Mouse (Mus musculus): Measurements from ENCODE around the gene C9. TPM values are rescaled to one million over a fixed set of nuclear protein-coding genes. Genes with fewer than 3 reads are reported as not detected.

The C9 gene
- polyA plus RNA-seq, 1 experiment from 2014 or later: not detected

DNA sequence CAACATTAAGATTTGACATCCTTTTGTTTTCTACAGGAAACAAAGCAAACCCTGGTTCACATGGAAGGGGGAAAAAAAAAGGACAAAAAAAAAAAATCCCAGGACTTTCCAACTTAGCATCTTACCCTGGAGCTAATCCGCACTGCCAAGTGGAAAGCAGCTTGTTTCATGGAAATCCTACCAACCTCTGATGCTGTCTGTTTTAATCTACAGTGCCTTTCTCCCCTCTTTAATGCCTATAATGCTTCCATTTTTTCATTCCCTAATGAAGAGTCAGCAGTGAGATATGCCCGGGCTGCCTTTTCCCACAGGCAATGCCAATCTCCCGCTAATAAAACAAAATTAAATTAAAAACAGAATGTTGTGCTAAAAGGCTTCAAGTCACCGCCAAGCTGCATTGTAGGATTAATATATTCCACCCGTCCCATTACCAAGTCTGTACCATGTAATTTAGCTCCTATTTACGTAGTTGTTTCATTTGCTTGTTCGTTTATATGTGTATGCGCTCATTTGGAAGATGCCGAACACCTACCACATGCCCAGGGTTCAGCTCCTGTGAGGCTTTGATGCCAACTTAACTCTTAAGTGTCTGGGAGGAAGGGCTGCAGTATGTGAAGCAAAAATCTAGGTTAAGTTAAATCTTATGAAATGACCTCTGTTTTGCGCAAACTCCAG is 53.4 kb downstream of the C9 start:
- no peaks in the 10 kb centered on the region for H3K9me3 ChIP-seq (replicated peaks)
- H3K27me3 ChIP-seq (ENCODE audit: low read depth, poor library complexity, severe bottlenecking): no peaks in the 10 kb centered on the region
- H3K27ac ChIP-seq (replicated peaks): no peak overlapping the region
- no peaks in the 10 kb centered on the region for H3K4me1 ChIP-seq
- H3K36me3 ChIP-seq: no peaks in the 10 kb centered on the region
- H3K4me3 ChIP-seq: no peak overlapping the region
- no peak for DNase-seq (ENCODE audit: low spot score)
- WGBS: 87% methylated on average over 10 of the region's 10 CpGs

DNA sequence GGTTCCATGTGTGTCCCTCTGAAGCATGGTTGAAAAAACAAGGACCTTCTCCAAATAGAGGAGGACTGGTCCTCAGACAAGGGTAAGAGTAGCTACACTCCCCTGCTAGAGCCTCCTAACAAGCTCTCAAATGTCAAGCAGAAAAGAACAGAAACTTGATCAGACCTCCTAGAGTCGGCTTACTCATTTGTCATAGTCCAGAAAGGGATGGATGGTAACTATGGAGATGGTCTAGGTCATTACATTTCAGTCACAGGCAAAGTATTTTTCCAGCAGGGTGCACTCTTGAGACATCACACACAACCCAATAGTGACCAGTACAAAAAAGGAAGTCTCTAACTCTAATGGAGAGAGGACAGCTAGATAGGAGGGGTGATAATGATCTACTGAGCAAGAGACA is 55.7 kb downstream of the C9 start:
- H3K9me3 ChIP-seq (replicated peaks): no peaks in the 10 kb centered on the region
- no peaks in the 10 kb centered on the region for H3K4me1 ChIP-seq
- no peak for DNase-seq (ENCODE audit: low spot score)
- H3K27ac ChIP-seq (replicated peaks): no peak overlapping the region
- H3K4me3 ChIP-seq: no peak overlapping the region
- H3K36me3 ChIP-seq: no peaks in the 10 kb centered on the region
- 64% methylated on average over 1 of the region's 1 CpGs for WGBS
- no peaks in the 10 kb centered on the region for H3K27me3 ChIP-seq (ENCODE audit: low read depth, poor library complexity, severe bottlenecking)

DNA sequence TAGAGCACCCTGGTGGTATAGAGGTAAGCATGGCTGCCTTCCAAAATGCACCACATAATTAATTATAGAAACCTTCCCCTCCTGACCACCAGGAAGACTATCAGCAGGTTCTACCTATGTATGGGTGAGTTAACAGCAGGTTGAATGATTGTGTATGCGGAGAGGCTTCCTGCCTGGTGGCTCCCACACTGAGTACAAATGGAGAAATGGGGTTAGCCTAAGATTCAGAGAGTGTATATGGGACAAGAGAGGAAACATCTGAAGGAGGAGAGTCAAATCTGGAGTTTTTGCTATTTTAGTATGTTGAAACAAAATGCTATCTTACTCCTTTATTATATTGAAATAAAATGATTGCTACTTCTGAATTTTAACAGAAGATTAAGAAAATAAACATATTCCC is 72.4 kb downstream of the C9 start:
- 90% methylated on average over 1 of the region's 1 CpGs for WGBS
- H3K4me3 ChIP-seq: no peak overlapping the region

DNA sequence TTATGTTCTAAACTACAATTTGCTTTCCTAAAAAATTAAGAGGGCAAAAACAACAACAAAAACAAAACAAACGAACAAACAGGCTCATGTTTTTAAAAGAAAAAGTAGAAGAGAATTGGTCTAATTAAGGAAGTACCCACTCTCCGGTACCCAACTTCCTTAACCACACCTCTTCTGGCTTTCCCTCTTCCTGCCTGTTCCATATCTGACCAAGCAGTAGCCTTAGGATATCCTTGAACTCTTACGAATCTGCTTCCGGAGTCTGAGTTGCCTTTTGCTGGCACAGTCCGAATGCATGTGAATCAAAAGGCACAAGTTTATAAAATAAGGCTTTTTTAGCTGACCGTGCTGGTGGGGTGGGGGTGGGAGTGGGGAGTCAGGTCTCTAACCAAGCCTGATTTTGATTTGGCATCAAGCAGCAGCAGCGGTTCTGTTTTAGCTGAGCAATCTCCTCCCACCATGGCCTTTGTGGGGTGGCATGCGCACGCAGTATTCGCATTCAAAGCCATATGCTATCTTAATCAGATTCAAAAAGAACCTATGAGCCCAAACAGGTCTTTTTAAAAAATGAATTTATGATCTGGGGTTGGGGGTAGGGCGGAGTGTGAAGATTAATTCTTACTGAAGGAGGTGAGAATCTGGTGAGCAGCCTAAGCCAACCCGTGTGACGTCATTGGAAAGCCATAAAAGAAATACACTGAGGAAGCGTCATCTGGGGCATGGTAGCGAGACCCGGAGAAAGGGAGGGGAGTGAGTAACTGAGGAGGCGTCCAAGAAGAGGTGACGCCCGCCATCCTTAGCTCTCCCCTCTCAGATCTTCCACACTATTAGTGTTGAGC is 74.5 kb downstream of the C9 start:
- Histone ChIP-seq H3K27me3 (ENCODE audit: low read depth, poor library complexity, severe bottlenecking) (no peaks in the 10 kb centered on the region), H3K27ac (replicated peaks) (no peak overlapping the region), H3K36me3 (no peaks in the 10 kb centered on the region), H3K4me3 (no peak overlapping the region), H3K4me1 (no peaks in the 10 kb centered on the region), H3K9me3 (replicated peaks) (no peaks in the 10 kb centered on the region)
- DNase-seq (ENCODE audit: low spot score): no peak
- 91% methylated on average over 19 of the region's 19 CpGs for WGBS

More for the DNA sequence above, 72.4 kb downstream of the C9 start:
- Histone ChIP-seq H3K4me1 (no peaks in the 10 kb centered on the region), H3K9me3 (replicated peaks) (no peaks in the 10 kb centered on the region), H3K36me3 (no peaks in the 10 kb centered on the region), H3K27ac (replicated peaks) (no peak overlapping the region), H3K27me3 (ENCODE audit: low read depth, poor library complexity, severe bottlenecking) (no peaks in the 10 kb centered on the region)
- no peak for DNase-seq (ENCODE audit: low spot score)

DNA sequence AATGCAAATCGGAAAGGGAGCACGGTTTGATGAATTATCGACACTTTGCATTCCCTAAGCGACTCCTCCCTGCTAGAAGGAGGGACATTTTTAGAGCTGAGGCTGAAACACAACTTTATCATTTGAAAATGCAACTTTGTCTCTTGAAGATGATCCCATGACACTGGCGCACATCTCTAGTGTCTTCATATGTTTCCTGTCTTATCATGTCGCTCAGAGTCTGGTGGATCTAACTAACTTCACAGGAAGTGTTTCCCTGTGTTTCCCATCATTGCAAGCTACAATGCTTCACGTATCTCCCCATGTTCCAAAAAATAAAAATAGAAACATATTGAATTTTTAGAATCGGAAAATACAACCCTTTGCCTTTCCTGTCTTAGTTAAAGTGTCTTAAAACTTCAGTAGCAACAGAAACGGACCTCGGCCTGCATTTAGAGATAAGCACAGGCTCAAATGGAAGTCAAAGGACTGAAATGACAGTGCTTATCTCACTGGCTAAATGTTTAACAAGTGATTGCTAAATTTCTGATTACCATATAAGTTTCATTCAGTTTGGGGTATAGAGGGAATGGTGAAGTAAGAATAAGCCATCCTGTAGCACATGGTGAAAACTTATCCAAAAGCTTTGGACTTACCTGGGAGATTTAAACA is 75.5 kb downstream of the C9 start:
- no peaks in the 10 kb centered on the region for H3K4me1 ChIP-seq
- WGBS: 92% methylated on average over 10 of the region's 10 CpGs
- H3K9me3 ChIP-seq (replicated peaks): no peaks in the 10 kb centered on the region
- H3K27me3 ChIP-seq (ENCODE audit: low read depth, poor library complexity, severe bottlenecking): no peaks in the 10 kb centered on the region
- no peak overlapping the region for H3K4me3 ChIP-seq
- no peak for DNase-seq (ENCODE audit: low spot score)
- no peak overlapping the region for H3K27ac ChIP-seq (replicated peaks)
- H3K36me3 ChIP-seq: no peaks in the 10 kb centered on the region

DNA sequence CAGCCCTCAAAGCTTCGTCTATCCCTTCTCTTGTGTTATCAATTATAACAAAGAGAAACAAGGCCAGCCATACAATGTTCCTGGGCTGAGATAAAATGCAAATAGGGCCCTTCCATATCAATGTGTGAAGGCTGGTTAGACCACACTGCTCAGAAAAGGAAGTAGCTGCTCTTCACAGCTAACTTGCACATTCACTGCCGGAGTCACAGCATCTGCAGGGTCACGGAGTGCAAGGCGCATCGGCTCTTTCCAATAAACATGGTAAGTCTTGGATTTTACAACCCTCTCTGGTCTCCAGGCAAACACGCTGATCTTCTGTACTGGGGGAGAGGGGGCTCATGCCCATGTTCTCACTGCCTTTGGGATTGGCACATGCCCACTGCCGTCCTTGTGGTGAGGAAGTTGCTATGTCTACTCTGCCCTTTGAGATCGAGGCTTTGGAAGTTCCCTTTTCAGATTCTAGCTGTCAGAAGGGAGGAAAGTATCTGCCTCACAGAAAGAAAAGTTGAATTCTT is 77.6 kb downstream of the C9 start, which contains the start of gene Fyb:
Gene Fyb, plus strand, starts transcription at position 201 of the 515 bp plus-strand sequence.
- H3K27ac ChIP-seq (replicated peaks): no peak within 1 kb of the TSS
- H3K36me3 ChIP-seq: no peaks in the 10 kb centered on the region
- H3K4me1 ChIP-seq: no peaks in the 10 kb centered on the region
- WGBS: 84% methylated on average over 8 of the region's 8 CpGs
- H3K27me3 ChIP-seq (ENCODE audit: low read depth, poor library complexity, severe bottlenecking): no peaks in the 10 kb centered on the region
- H3K9me3 ChIP-seq (replicated peaks): no peaks in the 10 kb centered on the region
- no peak for DNase-seq (ENCODE audit: low spot score)
- H3K4me3 ChIP-seq: no peak within 1 kb of the TSS

DNA sequence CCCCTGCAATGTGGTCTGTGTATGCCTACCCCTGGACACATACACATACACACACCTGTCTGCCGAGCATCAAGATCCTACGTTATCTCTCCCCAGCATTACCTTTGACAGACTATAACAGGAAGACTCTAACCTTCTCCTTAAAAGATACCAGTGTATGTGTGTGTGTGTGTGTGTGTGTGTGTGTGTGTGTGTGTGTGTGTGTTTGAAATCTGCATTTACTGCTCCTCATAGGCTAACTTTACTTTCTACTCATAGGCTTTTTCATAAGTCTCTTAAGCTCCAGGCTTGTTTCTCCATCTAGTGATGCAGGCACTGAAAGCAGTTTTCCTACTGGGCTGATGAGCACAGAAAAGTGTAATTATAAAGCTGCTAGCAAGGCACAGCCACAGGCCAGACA is 79.7 kb downstream of the C9 start:
- Histone ChIP-seq H3K4me3 (no peak overlapping the region), H3K9me3 (replicated peaks) (no peaks in the 10 kb centered on the region), H3K27ac (replicated peaks) (no peak overlapping the region), H3K36me3 (no peaks in the 10 kb centered on the region), H3K4me1 (no peaks in the 10 kb centered on the region), H3K27me3 (ENCODE audit: low read depth, poor library complexity, severe bottlenecking) (no peaks in the 10 kb centered on the region)
- 92% methylated on average over 2 of the region's 2 CpGs for WGBS
- no peak for DNase-seq (ENCODE audit: low spot score)

DNA sequence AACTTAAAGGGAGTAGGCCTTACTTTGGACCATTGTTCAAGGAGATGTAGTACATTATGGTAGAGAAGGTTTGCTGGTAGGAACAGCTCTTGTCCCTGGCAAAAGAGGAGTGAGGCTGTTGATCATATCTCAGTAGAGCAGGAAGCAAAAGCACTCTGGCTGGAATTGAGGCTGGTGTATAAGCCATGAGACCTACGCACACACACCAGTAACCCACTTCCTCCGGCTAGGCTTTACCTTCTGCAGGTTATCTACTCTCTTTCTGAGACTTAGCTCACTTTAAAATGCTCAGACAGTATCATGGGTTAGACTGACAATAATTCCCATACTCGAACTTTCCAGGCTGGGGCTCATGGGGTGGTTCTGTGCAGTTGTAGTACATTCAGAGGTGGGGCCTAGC is 80.3 kb downstream of the C9 start:
- H3K4me1 ChIP-seq: no peaks in the 10 kb centered on the region
- DNase-seq (ENCODE audit: low spot score): no peak
- no peak overlapping the region for H3K27ac ChIP-seq (replicated peaks)
- no peaks in the 10 kb centered on the region for H3K9me3 ChIP-seq (replicated peaks)
- no peaks in the 10 kb centered on the region for H3K36me3 ChIP-seq
- H3K27me3 ChIP-seq (ENCODE audit: low read depth, poor library complexity, severe bottlenecking): no peaks in the 10 kb centered on the region
- no peak overlapping the region for H3K4me3 ChIP-seq
- 92% methylated on average over 3 of the region's 3 CpGs for WGBS

DNA sequence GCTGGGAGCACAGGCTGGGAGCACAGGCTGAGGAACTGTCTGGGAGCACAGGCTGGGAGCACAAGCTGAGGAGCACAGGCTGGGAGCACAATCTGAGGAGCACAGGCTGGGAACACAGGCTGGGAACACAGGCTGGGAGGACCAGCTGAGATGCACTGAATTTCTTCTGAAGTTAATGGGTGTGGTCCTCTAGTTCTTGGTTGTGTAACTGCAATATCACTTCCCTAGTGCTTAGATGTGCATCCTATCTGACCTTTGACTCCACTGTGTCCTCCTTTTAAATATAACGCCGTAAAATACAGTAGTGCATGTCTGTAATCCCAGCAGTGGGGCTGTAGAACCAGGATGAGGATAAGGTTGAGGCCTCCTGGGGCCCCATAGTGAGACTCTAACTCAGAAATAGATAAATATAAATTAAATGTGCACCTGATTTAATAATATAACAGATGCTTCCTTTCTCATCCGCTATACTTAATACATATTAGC is 88.8 kb downstream of the C9 start:
- WGBS: 88% methylated on average over 3 of the region's 3 CpGs
- Histone ChIP-seq H3K36me3 (no peaks in the 10 kb centered on the region), H3K27ac (replicated peaks) (no peak overlapping the region), H3K4me1 (no peaks in the 10 kb centered on the region), H3K27me3 (ENCODE audit: low read depth, poor library complexity, severe bottlenecking) (no peaks in the 10 kb centered on the region), H3K9me3 (replicated peaks) (no peaks in the 10 kb centered on the region; the same call in 1 of the 2 replicates), H3K4me3 (no peak overlapping the region)
- no peak for DNase-seq (ENCODE audit: low spot score)

DNA sequence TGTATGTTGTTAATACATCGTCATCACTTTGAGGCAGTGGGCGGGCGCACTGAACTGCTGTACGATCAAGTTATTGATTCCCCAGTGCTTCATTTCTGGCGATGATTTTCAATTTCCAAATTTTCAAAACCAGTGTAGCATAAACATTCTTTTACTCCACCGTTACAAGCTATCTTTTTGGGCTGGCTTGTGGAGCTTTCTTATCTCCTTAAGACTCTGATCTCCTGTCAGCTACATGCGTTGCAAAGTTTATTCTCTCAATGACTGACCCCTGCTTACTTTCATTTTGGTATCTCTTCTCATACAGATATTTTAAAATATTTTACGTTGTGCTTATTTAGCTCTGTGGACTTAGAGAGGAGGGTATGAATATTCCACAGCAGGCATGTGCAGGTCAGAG is 89.5 kb downstream of the C9 start:
- no peak for DNase-seq (ENCODE audit: low spot score)
- no peaks in the 10 kb centered on the region for H3K4me1 ChIP-seq
- no peaks in the 10 kb centered on the region for H3K27me3 ChIP-seq (ENCODE audit: low read depth, poor library complexity, severe bottlenecking)
- no peak overlapping the region for H3K4me3 ChIP-seq
- H3K36me3 ChIP-seq: no peaks in the 10 kb centered on the region
- 87% methylated on average over 8 of the region's 8 CpGs for WGBS
- H3K9me3 ChIP-seq (replicated peaks): no peaks in the 10 kb centered on the region; the same call in 1 of the 2 replicates
- H3K27ac ChIP-seq (replicated peaks): no peak overlapping the region

DNA sequence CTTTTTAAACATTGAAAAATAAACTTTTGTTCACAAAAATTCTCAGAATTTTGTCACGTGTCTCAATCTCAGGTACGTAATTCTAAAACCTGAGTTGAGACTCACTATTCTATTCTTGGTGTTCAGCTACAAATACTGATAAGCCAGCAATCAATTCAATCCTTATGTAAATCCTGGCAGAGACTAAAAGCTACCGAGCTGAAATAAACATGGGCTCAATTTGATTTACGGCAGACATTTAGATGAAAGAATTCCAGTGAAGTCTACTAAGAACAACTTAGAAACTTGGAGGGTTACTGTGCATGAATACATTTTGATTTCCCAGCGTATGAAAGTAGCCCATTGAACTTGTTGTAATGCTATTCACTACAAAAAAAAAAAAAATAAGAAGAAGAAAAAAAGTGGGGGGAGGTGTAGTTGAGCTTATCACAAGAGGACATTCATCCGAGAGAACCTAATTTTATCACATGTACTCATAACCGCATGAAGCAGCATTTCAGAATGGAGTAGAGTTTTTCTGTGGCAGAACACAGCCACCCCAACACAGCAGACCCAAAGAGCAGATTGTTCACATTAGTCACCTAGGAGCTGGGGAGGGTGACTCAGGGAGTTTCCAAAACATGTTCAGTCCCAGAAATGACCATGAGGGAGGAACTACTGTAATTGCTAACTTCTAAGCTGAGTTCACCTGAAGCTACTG is 94.7 kb downstream of the C9 start:
- no peak overlapping the region for H3K27ac ChIP-seq (replicated peaks)
- H3K4me1 ChIP-seq: no peaks in the 10 kb centered on the region
- H3K27me3 ChIP-seq (ENCODE audit: low read depth, poor library complexity, severe bottlenecking): no peaks in the 10 kb centered on the region
- no peak for DNase-seq (ENCODE audit: low spot score)
- H3K9me3 ChIP-seq (replicated peaks): no peaks in the 10 kb centered on the region
- 91% methylated on average over 7 of the region's 7 CpGs for WGBS
- H3K36me3 ChIP-seq: no peaks in the 10 kb centered on the region
- no peak overlapping the region for H3K4me3 ChIP-seq

All from midbrain, embryonic 10.5 days (tissue).